ENCODE assay signal across 7 mouse cellular contexts in genomic region chr6:125166861-125167650, GRCm38 (mm10). TPM values are rescaled to one million over a fixed set of nuclear protein-coding genes. Genes with fewer than 3 reads are reported as not detected.
DNase-seq lines count a peak whose midpoint lies in the region; ATAC-seq lines count a peak whose summit lies in the region.

No protein-coding gene starts in this region.

- peaks cover 30% of the 10 kb centered on the region for H3K79me2 ChIP-seq in macrophage (ENCODE audit: inconsistent target)

- DNase-seq in urinary bladder, postnatal 14 days (ENCODE audit: low spot score) = peak; percentile 23
- no peak for DNase-seq in urinary bladder, postnatal 10 days (ENCODE audit: low spot score)
- peak; percentile 50 to 57 for DNase-seq in cerebellum, postnatal 14 days
- DNase-seq in gastrocnemius, postnatal 36 days = peak; percentile 70
- no peak for DNase-seq in spleen, postnatal 10 days (ENCODE audit: low spot score in 2 of 2)

- H3K4me3 ChIP-seq in kidney, embryonic 14.5 days (ENCODE audit: low read length) = peak overlapping the region; percentile 74; the same call in 1 of the 2 replicates
- H3K4me3 ChIP-seq in macrophage (ENCODE audit: inconsistent target) = peak overlapping the region; percentile 68

- H3K27me3 ChIP-seq in kidney, embryonic 14.5 days (ENCODE audit: control insufficient read depth, insufficient read depth, low read length) = no peaks in the 10 kb centered on the region

- peaks cover 68% of the 10 kb centered on the region for H3K36me3 ChIP-seq in kidney, embryonic 14.5 days (ENCODE audit: control insufficient read depth, insufficient read depth, low read length)
- no peaks in the 10 kb centered on the region; the same call in 1 of the 2 replicates for H3K36me3 ChIP-seq in macrophage (ENCODE audit: inconsistent target)

- peak overlapping the region; percentile 54 for H3K4me2 ChIP-seq in kidney, embryonic 14.5 days (replicated peaks; ENCODE audit: low read depth, low read length)

- peak overlapping the region; percentile 79 for H3K27ac ChIP-seq in kidney, embryonic 14.5 days (ENCODE audit: low read depth, low read length)
- H3K27ac ChIP-seq in macrophage = peak overlapping the region; percentile 96

- intact Hi-C loops in gastrocnemius, postnatal 36 days (cut with DNase I) = no loop called here

- H3K9ac ChIP-seq in kidney, embryonic 14.5 days (ENCODE audit: low read depth, low read length) = peak overlapping the region; percentile 55; the same call in 1 of the 2 replicates

- peak; percentile 4; the same call in 1 of the 2 replicates for ATAC-seq in kidney, embryonic 14.5 days (ENCODE audit: low FRiP score, low TSS enrichment)

- 17% methylated on average over 10 of the region's 10 CpGs for WGBS in kidney, embryonic 14.5 days
- 43% methylated on average over 10 of the region's 10 CpGs for WGBS in macrophage (ENCODE audit: missing documents)

- no peaks in the 10 kb centered on the region for H3K9me3 ChIP-seq in kidney, embryonic 14.5 days (ENCODE audit: control insufficient read depth, low read length)

- peaks cover 24% of the 10 kb centered on the region for H3K4me1 ChIP-seq in kidney, embryonic 14.5 days (ENCODE audit: control insufficient read depth, insufficient read depth, low read length)

RNA-seq across cellular contexts. Expression of gene Gapdh, which starts 0.8 kb away (rescaled TPM):
- over 10,000 TPM; 11,568 to 13,182 TPM for total RNA-seq in gastrocnemius, postnatal 36 days (2021)
- polyA plus RNA-seq in kidney, embryonic 14.5 days (2014; fragmentation: Nextera tagmentation; extraction: Ambion mirVana) = 2,196 and 2,293 TPM in 2 replicates
- 100 to 1,000 TPM in 11 of 26 experiments, 10 to 100 TPM in 15; 34.0 to 280 (median 71.8) TPM for total RNA-seq in macrophage (2018; cell fraction: chromatin; rRNA removed)
- 1,000 to 10,000 TPM in 24 of 26 experiments, 100 to 1,000 TPM in 2; 974 to 1,591 (median 1,191) TPM for total RNA-seq in macrophage (2018; cell fraction: cytosol; rRNA removed)
- 100 to 1,000 TPM; 129 to 513 (median 255) TPM for total RNA-seq in macrophage (2018; cell fraction: nucleus; rRNA removed)
- polyA plus RNA-seq in macrophage (2018) = 1,249 to 2,484 TPM (median 2,323 TPM) in 3 replicates

RNA-seq across cellular contexts. Expression of gene Iffo1, which starts 22.0 kb away (rescaled TPM):
- total RNA-seq in gastrocnemius, postnatal 36 days (2021) = 10 to 100 TPM; 11.6 to 12.3 TPM
- polyA plus RNA-seq in kidney, embryonic 14.5 days (2014; fragmentation: Nextera tagmentation; extraction: Ambion mirVana) = 7.0 and 7.4 TPM in 2 replicates
- 100 to 1,000 TPM in 16 of 26 experiments, 10 to 100 TPM in 10; 28.7 to 216 (median 130) TPM for total RNA-seq in macrophage (2018; cell fraction: chromatin; rRNA removed)
- 10 to 100 TPM in 21 of 26 experiments, 1 to 10 TPM in 5; 5.2 to 23.5 (median 15.3) TPM for total RNA-seq in macrophage (2018; cell fraction: cytosol; rRNA removed)
- 100 to 1,000 TPM in 6 of 26 experiments, 10 to 100 TPM in 20; 19.8 to 149 (median 68.8) TPM for total RNA-seq in macrophage (2018; cell fraction: nucleus; rRNA removed)
- polyA plus RNA-seq in macrophage (2018) = 14.3 to 29.7 TPM (median 18.2 TPM) in 3 replicates

RNA-seq across cellular contexts. Expression of gene Ncapd2, which starts 24.4 kb away (rescaled TPM):
- 10 to 100 TPM in 1 of 2 experiments, 1 to 10 TPM in 1; 8.0 to 13.7 TPM for total RNA-seq in gastrocnemius, postnatal 36 days (2021)
- 99.6 and 150 TPM in 2 replicates for polyA plus RNA-seq in kidney, embryonic 14.5 days (2014; fragmentation: Nextera tagmentation; extraction: Ambion mirVana)
- total RNA-seq in macrophage (2018; cell fraction: chromatin; rRNA removed) = 10 to 100 TPM in 21 of 26 experiments, 1 to 10 TPM in 5; 2.6 to 80.6 (median 23.9) TPM
- total RNA-seq in macrophage (2018; cell fraction: cytosol; rRNA removed) = 1 to 10 TPM; 2.7 to 8.8 (median 5.2) TPM
- 10 to 100 TPM in 15 of 26 experiments, 1 to 10 TPM in 11; 1.8 to 73.8 (median 10.6) TPM for total RNA-seq in macrophage (2018; cell fraction: nucleus; rRNA removed)
- polyA plus RNA-seq in macrophage (2018) = 6.0 to 12.7 TPM (median 10.3 TPM) in 3 replicates

RNA-seq across cellular contexts. Expression of gene Mrpl51, which starts 24.5 kb away (rescaled TPM):
- 100 to 1,000 TPM; 212 to 225 TPM for total RNA-seq in gastrocnemius, postnatal 36 days (2021)
- 203 and 238 TPM in 2 replicates for polyA plus RNA-seq in kidney, embryonic 14.5 days (2014; fragmentation: Nextera tagmentation; extraction: Ambion mirVana)
- 10 to 100 TPM in 14 of 26 experiments, 1 to 10 TPM in 12; 1.7 to 27.3 (median 11.0) TPM for total RNA-seq in macrophage (2018; cell fraction: chromatin; rRNA removed)
- total RNA-seq in macrophage (2018; cell fraction: cytosol; rRNA removed) = 10 to 100 TPM; 29.0 to 60.7 (median 46.8) TPM
- 10 to 100 TPM in 18 of 26 experiments, 1 to 10 TPM in 8; 3.9 to 26.7 (median 15.3) TPM for total RNA-seq in macrophage (2018; cell fraction: nucleus; rRNA removed)
- polyA plus RNA-seq in macrophage (2018) = 32.5 to 47.9 TPM (median 40.8 TPM) in 3 replicates

RNA-seq across cellular contexts. Expression of gene Nop2, which starts 35.3 kb away (rescaled TPM):
- total RNA-seq in gastrocnemius, postnatal 36 days (2021) = 10 to 100 TPM; 14.6 to 19.0 TPM
- 58.2 and 67.2 TPM in 2 replicates for polyA plus RNA-seq in kidney, embryonic 14.5 days (2014; fragmentation: Nextera tagmentation; extraction: Ambion mirVana)
- 10 to 100 TPM; 13.1 to 74.0 (median 27.4) TPM for total RNA-seq in macrophage (2018; cell fraction: chromatin; rRNA removed)
- total RNA-seq in macrophage (2018; cell fraction: cytosol; rRNA removed) = 10 to 100 TPM; 10.6 to 23.4 (median 18.6) TPM
- 10 to 100 TPM; 10.7 to 60.1 (median 18.4) TPM for total RNA-seq in macrophage (2018; cell fraction: nucleus; rRNA removed)
- 15.3 to 47.0 TPM (median 23.8 TPM) in 3 replicates for polyA plus RNA-seq in macrophage (2018)

Comparison
In these comparisons a context has a peak if more than half of its experiments do, and no peak if none do; other contexts are left out.
1. DNase-seq: peak in urinary bladder, postnatal 14 days (single experiment), cerebellum, postnatal 14 days (2 of 2) and gastrocnemius, postnatal 36 days (2 of 2); none in urinary bladder, postnatal 10 days (single experiment) and spleen, postnatal 10 days (0 of 2).